Mouse (Mus musculus) intestine, embryonic 16.5 days (tissue): Measurements from ENCODE around the gene Abcc4. TPM values are rescaled to one million over a fixed set of nuclear protein-coding genes. Genes with fewer than 3 reads are reported as not detected.

Experiments used
- ATAC-seq: fragments of 200-750 bp; cut with Nextera tagmentation; 2 replicates; pipeline ENCODE4 v1.8.0; 2017; ENCODE audit warnings: moderate TSS enrichment, moderate library complexity
- H3K27ac ChIP-seq: fragments of 300-500 bp; sonication (generic); 2 replicates; pipeline ENCODE4 v1.5.1; 2014; ENCODE audit warnings: mild to moderate bottlenecking, low read length
- H3K27me3 ChIP-seq: fragments of 300-500 bp; sonication (generic); replicated peaks from 2 replicates; pipeline ENCODE4 v1.6.1; 2014; ENCODE audit warnings: low read length, control low read depth, mixed read lengths; ENCODE audit not compliant: control insufficient read depth, insufficient read depth
- H3K36me3 ChIP-seq: fragments of 300-500 bp; sonication (generic); 2 replicates; pipeline ENCODE4 v1.6.1; 2014; ENCODE audit warnings: low read length, control low read depth; ENCODE audit not compliant: control insufficient read depth, insufficient read depth
- H3K4me1 ChIP-seq: fragments of 300-500 bp; sonication (generic); 2 replicates; pipeline ENCODE4 v1.6.1; 2014; ENCODE audit warnings: low read length, control low read depth, mixed read lengths; ENCODE audit not compliant: control insufficient read depth, insufficient read depth
- H3K4me2 ChIP-seq: fragments of 300-500 bp; sonication (generic); 2 replicates; pipeline ENCODE4 v1.6.1; 2014; ENCODE audit warnings: low read depth, low read length, control low read depth
- H3K4me3 ChIP-seq: fragments of 300-500 bp; sonication (generic); 2 replicates; pipeline ENCODE4 v1.5.1; 2014; ENCODE audit warnings: mild to moderate bottlenecking, low read length
- H3K9ac ChIP-seq: fragments of 300-500 bp; sonication (generic); 2 replicates; pipeline ENCODE4 v1.6.1; 2014; ENCODE audit warnings: low read depth, low read length
- H3K9me3 ChIP-seq: fragments of 300-500 bp; sonication (generic); 2 replicates; pipeline ENCODE4 v1.6.1; 2016; ENCODE audit warnings: low read length, control low read depth; ENCODE audit not compliant: control insufficient read depth
- whole genome bisulfite sequencing: fragments of 180-500 bp; shearing (Covaris S2); extraction: QIAGEN DNeasy Blood & Tissue Kit; methylation state at CpG from one replicate; pipeline ENCODE4 v1.1.7; 2014; 5-methylcytosine and 5-hydroxymethylcytosine counted together
- polyA plus RNA-seq: library from polyadenylated mRNA; unstranded; fragments of >200 nt; fragmentation: Nextera tagmentation; extraction: Ambion mirVana; gene quantifications from 2 replicates; pipeline ENCODE4 v1.2.1, GENCODE M21; 2015

Gene Abcc4
- polyA plus RNA-seq, 1 experiment from 2014 or later: 1.8 TPM

DNA sequence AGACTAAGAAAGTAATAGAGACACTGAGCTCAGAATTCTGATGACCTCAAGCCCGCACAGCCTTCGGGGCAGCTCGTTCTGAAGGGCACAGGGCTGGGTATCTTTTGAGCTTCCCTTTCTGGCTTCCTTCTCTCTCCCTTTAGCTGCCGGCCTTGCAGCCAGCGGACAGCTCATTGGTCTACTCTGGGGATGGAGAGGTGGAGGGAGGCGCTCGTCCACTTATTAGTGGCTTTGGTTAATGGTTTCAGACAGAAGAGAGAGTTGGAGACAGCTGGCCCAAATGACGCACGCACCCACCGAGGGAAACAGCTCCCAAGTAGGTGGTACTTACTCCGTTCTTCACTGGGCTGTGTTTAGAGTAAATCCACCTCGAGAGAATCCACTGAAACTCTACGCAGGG, 214.7 kb downstream of the Abcc4 start:
- H3K9me3 ChIP-seq: no peaks in the 10 kb centered on the region; the same call in 1 of the 2 replicates
- no peak overlapping the region for H3K9ac ChIP-seq
- no peak for ATAC-seq
- H3K27ac ChIP-seq: no peak overlapping the region
- no peaks in the 10 kb centered on the region for H3K36me3 ChIP-seq
- no peak overlapping the region for H3K4me2 ChIP-seq
- H3K4me1 ChIP-seq: no peaks in the 10 kb centered on the region
- H3K4me3 ChIP-seq: no peak overlapping the region
- 53% methylated on average over 13 of the region's 13 CpGs for WGBS
- H3K27me3 ChIP-seq: no peaks in the 10 kb centered on the region

DNA sequence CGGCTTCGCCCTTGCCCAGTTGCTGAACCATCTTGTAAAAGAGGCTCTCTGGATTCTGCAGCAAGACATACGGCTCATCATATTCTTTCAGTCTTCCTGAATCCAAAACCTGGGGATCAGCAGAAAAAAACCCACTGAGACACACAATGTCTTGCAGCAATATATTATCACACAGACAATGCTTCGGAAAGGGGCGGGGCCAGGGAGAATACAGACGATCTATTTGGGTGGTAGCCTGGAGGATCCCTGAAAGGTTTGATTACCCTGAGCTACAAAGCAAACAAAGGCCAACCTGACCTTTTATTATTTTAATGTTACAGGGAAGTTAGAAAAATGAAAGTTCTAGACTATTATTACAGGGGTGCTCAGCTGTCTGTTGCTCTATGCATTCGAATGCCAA, 215.5 kb downstream of the Abcc4 start:
- no peak for ATAC-seq
- Histone ChIP-seq H3K27ac (no peak overlapping the region), H3K36me3 (no peaks in the 10 kb centered on the region), H3K9me3 (no peaks in the 10 kb centered on the region; the same call in 1 of the 2 replicates), H3K4me1 (no peaks in the 10 kb centered on the region), H3K4me3 (no peak overlapping the region), H3K9ac (no peak overlapping the region), H3K4me2 (no peak overlapping the region), H3K27me3 (no peaks in the 10 kb centered on the region)
- 76% methylated on average over 7 of the region's 7 CpGs for WGBS

DNA sequence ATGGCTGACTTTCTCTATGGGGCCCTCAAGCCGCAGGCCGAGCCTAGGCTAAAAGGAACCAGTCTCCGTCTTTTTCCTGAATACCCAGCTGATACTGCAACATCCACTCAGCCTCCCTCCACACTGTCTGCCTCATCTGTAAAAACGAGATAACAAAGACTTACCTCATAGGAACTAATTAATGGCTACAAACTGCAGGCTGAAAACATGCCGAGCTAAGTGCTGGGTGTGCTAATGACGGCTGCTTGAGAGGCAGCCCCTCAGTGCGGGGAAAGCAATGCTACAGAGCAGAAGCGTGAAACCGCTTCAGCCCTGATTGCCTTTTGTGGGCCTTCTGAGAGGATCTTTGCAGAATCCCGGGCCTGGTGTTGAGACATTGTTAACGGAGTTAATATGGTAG, 219.7 kb downstream of the Abcc4 start:
- Histone ChIP-seq H3K4me1 (no peaks in the 10 kb centered on the region), H3K27me3 (no peaks in the 10 kb centered on the region), H3K9ac (no peak overlapping the region), H3K4me2 (no peak overlapping the region), H3K27ac (no peak overlapping the region), H3K4me3 (no peak overlapping the region), H3K36me3 (no peaks in the 10 kb centered on the region), H3K9me3 (no peaks in the 10 kb centered on the region)
- WGBS: 88% methylated on average over 11 of the region's 11 CpGs
- ATAC-seq: no peak

- no peak overlapping the region for H3K9ac ChIP-seq
- 94% methylated on average over 6 of the region's 6 CpGs for WGBS
- no peak for ATAC-seq
- H3K4me3 ChIP-seq: no peak overlapping the region
- H3K9me3 ChIP-seq: no peaks in the 10 kb centered on the region
- H3K27ac ChIP-seq: no peak overlapping the region
- no peaks in the 10 kb centered on the region for H3K4me1 ChIP-seq
- H3K4me2 ChIP-seq: no peak overlapping the region
- H3K36me3 ChIP-seq: no peaks in the 10 kb centered on the region
- no peaks in the 10 kb centered on the region for H3K27me3 ChIP-seq
These were observed 220.4 kb downstream of the Abcc4 start for GRCm38 (mm10) chr14:118485646-118486045.

- no peaks in the 10 kb centered on the region for H3K4me1 ChIP-seq
- H3K27ac ChIP-seq: no peak overlapping the region
- no peak overlapping the region for H3K4me3 ChIP-seq
- no peak for ATAC-seq
- no peaks in the 10 kb centered on the region for H3K9me3 ChIP-seq
- H3K4me2 ChIP-seq: no peak overlapping the region
- WGBS: 82% methylated on average over 5 of the region's 5 CpGs
- no peaks in the 10 kb centered on the region for H3K36me3 ChIP-seq
- H3K27me3 ChIP-seq: no peaks in the 10 kb centered on the region
- no peak overlapping the region for H3K9ac ChIP-seq
These were observed 223.7 kb downstream of the Abcc4 start for GRCm38 (mm10) chr14:118482320-118482719.

- no peak overlapping the region for H3K4me2 ChIP-seq
These were observed 224.2 kb downstream of the Abcc4 start for GRCm38 (mm10) chr14:118481779-118482178.

DNA sequence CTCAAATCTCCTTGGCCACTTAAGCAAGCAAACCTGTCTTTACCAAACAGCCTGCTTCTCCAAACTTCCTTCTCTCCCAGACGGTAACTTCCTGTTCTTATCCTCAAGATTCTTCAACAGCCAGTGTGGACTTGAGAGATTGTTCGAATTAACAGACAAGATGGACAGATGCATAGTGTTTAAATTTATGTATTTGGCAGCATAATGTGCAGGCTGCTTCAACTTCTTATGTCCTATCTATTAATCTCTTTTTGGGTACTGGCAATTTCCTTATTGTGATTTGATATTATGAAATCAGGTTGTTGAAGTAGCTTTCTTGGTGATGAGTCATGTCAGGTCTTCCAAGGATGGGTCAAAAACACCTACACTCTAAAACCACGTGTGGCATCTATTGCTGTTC, 229.7 kb downstream of the Abcc4 start:
- Histone ChIP-seq H3K36me3 (no peaks in the 10 kb centered on the region), H3K4me3 (no peak overlapping the region), H3K9ac (no peak overlapping the region), H3K4me1 (peaks cover 3% of the 10 kb centered on the region; the same call in 1 of the 2 replicates), H3K9me3 (0 out of 2 replicates have a peak, but pooled peaks cover 3% of the 10 kb centered on the region), H3K27me3 (peaks cover 17% of the 10 kb centered on the region), H3K27ac (no peak overlapping the region), H3K4me2 (no peak overlapping the region)
- no peak for ATAC-seq
- WGBS: 76% methylated on average over 3 of the region's 3 CpGs

More at GRCm38 (mm10) chr14:118481779-118482178, 224.2 kb downstream of the Abcc4 start:
- WGBS: 61% methylated on average over 5 of the region's 5 CpGs
- Histone ChIP-seq H3K36me3 (no peaks in the 10 kb centered on the region), H3K9me3 (no peaks in the 10 kb centered on the region), H3K4me3 (no peak overlapping the region), H3K9ac (no peak overlapping the region), H3K4me1 (no peaks in the 10 kb centered on the region), H3K27me3 (no peaks in the 10 kb centered on the region), H3K27ac (no peak overlapping the region)
- no peak for ATAC-seq

DNA sequence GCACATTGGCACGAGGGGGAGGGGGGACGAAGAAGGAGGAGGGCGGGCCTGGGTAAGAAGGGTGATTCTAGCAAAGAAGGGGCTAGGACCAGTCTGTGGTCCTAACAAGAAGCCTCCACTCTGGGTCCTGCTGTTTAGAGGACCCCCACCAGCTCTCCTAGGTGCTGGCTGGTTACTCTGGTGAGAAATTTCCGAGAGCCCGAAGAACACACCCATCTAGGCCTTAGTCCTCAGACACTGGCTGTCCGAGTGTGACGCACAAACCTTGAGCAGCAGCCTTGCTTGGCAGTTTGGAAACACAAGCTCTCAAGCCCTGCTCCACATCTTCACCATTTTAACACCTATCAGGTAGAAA, 230.9 kb downstream of the Abcc4 start:
- no peak for ATAC-seq
- H3K27me3 ChIP-seq: peaks cover 17% of the 10 kb centered on the region
- H3K4me1 ChIP-seq: peaks cover 3% of the 10 kb centered on the region; the same call in 1 of the 2 replicates
- no peak overlapping the region for H3K4me2 ChIP-seq
- H3K9ac ChIP-seq: no peak overlapping the region
- 0 out of 2 replicates have a peak, but pooled peaks cover 4% of the 10 kb centered on the region for H3K9me3 ChIP-seq
- no peaks in the 10 kb centered on the region for H3K36me3 ChIP-seq
- no peak overlapping the region for H3K27ac ChIP-seq
- WGBS: 44% methylated on average over 7 of the region's 7 CpGs
- H3K4me3 ChIP-seq: no peak overlapping the region

GRCm38 (mm10) chr14:118474226-118475099, 231.6 kb downstream of the Abcc4 start:
- WGBS: 15% methylated on average over 26 of the region's 26 CpGs
- Histone ChIP-seq H3K27ac (no peak overlapping the region), H3K4me2 (peak overlapping the region; percentile 82), H3K4me1 (peaks cover 3% of the 10 kb centered on the region; the same call in 1 of the 2 replicates), H3K4me3 (peak overlapping the region; percentile 51), H3K36me3 (no peaks in the 10 kb centered on the region), H3K27me3 (peaks cover 17% of the 10 kb centered on the region), H3K9ac (no peak overlapping the region; the same call in 1 of the 2 replicates), H3K9me3 (0 out of 2 replicates have a peak, but pooled peaks cover 4% of the 10 kb centered on the region)
- ATAC-seq: peak; percentile 74; the same call in 1 of the 2 replicates
